Mouse (Mus musculus) embryonic facial prominence, embryonic 14.5 days (tissue): ENCODE results near the gene Dedd. TPM values are rescaled to one million over a fixed set of nuclear protein-coding genes. Genes with fewer than 3 reads are reported as not detected.
"Not testable (repeated sequence)": the region's sequence is repeated elsewhere in the genome, so short reads cannot be mapped to it uniquely, and the experiment has no call there.

Experiments used
- ATAC-seq: fragments of 200-750 bp; cut with Nextera tagmentation; 2 replicates; pipeline ENCODE4 v1.8.0; 2017; ENCODE audit warnings: low read depth, moderate number of reproducible peaks, moderate TSS enrichment
- DNase-seq: peaks from one replicate; pipeline ENCODE4 v3.0.0-alpha.2; 2015; ENCODE audit warnings: low spot score
- H3K27ac ChIP-seq: fragments of 300-500 bp; sonication (generic); replicated peaks from 2 replicates; pipeline ENCODE4 v1.5.1; 2014; ENCODE audit warnings: low read depth, mild to moderate bottlenecking, low read length, moderate library complexity
- H3K27me3 ChIP-seq: fragments of 300-500 bp; sonication (generic); replicated peaks from 2 replicates; pipeline ENCODE4 v1.6.1; 2014; ENCODE audit warnings: low read length; ENCODE audit not compliant: control insufficient read depth, insufficient read depth
- H3K36me3 ChIP-seq: fragments of 300-500 bp; sonication (generic); 2 replicates; pipeline ENCODE4 v1.6.1; 2014; ENCODE audit warnings: low read length, mixed read lengths; ENCODE audit not compliant: control insufficient read depth, insufficient read depth
- H3K4me1 ChIP-seq: fragments of 300-500 bp; sonication (generic); 2 replicates; pipeline ENCODE4 v1.6.1; 2014; ENCODE audit warnings: antibody characterized with exemption, low read length; ENCODE audit not compliant: control insufficient read depth, insufficient read depth
- H3K4me2 ChIP-seq: fragments of 300-500 bp; sonication (generic); 2 replicates; pipeline ENCODE4 v1.6.1; 2014; ENCODE audit warnings: low read depth, mild to moderate bottlenecking, low read length, moderate library complexity, mixed read lengths
- H3K4me3 ChIP-seq: fragments of 300-500 bp; sonication (generic); 2 replicates; pipeline ENCODE4 v1.5.1; 2014; ENCODE audit warnings: low read depth, mild to moderate bottlenecking, low read length
- H3K9ac ChIP-seq: fragments of 300-500 bp; sonication (generic); 2 replicates; pipeline ENCODE4 v1.6.1; 2014; ENCODE audit warnings: low read depth, mild to moderate bottlenecking, low read length, moderate library complexity, mixed read lengths
- H3K9me3 ChIP-seq: fragments of 300-500 bp; sonication (generic); 2 replicates; pipeline ENCODE4 v1.6.1; 2016; ENCODE audit warnings: low read length; ENCODE audit not compliant: control insufficient read depth
- WGBS: fragments of 180-500 bp; shearing (Covaris S2); extraction: QIAGEN DNeasy Blood & Tissue Kit; methylation state at CpG from one replicate; pipeline ENCODE4 v1.1.7; 2014; 5-methylcytosine and 5-hydroxymethylcytosine counted together
- polyA plus RNA-seq: library from polyadenylated mRNA; unstranded; fragments of >200 nt; fragmentation: Nextera tagmentation; extraction: Ambion mirVana; gene quantifications from 2 replicates; pipeline ENCODE4 v1.2.1, GENCODE M21; 2014

The Dedd gene
- polyA plus RNA-seq, 1 experiment from 2014 or later = 52.1 TPM

- H3K4me1 ChIP-seq = peaks cover 8% of the 10 kb centered on the region; the same call in 1 of the 2 replicates
- DNase-seq = peak; percentile 95
- H3K27ac ChIP-seq = peak within 1 kb of the TSS; percentile 95
- ATAC-seq = peak; percentile 83
- WGBS = 0% methylated on average over 42 of the region's 42 CpGs
- H3K4me2 ChIP-seq = peak within 1 kb of the TSS; percentile 73
- H3K4me3 ChIP-seq = peak within 1 kb of the TSS; percentile 72
- peaks cover 16% of the 10 kb centered on the region for H3K27me3 ChIP-seq
- H3K9ac ChIP-seq = peak within 1 kb of the TSS; percentile 85
- no peaks in the 10 kb centered on the region for H3K9me3 ChIP-seq
- peaks cover 7% of the 10 kb centered on the region; the same call in 1 of the 2 replicates for H3K36me3 ChIP-seq
Observed at GRCm38 (mm10) chr1:171294298-171295062, 34.5 kb upstream of the Dedd start, which contains the start of gene Ufc1. Ufc1 (minus strand) TSS chr1:171295024.

DNA sequence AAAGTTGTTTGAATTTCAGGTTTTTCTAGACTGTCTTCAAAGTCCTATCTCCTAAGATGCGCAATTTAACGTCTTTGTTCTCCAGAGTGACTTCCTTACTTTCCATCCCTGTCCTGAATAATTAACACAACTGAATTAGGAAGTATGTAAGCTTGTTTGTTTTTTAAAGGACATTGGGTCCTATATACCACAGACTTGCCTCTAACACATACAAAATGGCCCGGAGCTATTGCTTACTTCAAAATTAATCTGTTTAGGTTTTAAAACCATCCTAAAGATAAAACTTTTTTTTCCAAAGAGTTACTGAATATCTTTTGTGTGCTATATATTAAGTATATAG is 33.9 kb upstream of the Dedd start:
- peaks cover 8% of the 10 kb centered on the region; the same call in 1 of the 2 replicates for H3K4me1 ChIP-seq
- ATAC-seq = no peak
- H3K9ac ChIP-seq = peak overlapping the region; percentile 85
- H3K4me2 ChIP-seq = peak overlapping the region; percentile 53
- DNase-seq = no peak
- 17% methylated on average over 3 of the region's 3 CpGs for WGBS
- peak overlapping the region; percentile 72 for H3K4me3 ChIP-seq
- H3K9me3 ChIP-seq = no peaks in the 10 kb centered on the region
- peak overlapping the region; percentile 95 for H3K27ac ChIP-seq
- H3K27me3 ChIP-seq = peaks cover 16% of the 10 kb centered on the region
- H3K36me3 ChIP-seq = peaks cover under 1% of the 10 kb centered on the region; the same call in 1 of the 2 replicates

DNA sequence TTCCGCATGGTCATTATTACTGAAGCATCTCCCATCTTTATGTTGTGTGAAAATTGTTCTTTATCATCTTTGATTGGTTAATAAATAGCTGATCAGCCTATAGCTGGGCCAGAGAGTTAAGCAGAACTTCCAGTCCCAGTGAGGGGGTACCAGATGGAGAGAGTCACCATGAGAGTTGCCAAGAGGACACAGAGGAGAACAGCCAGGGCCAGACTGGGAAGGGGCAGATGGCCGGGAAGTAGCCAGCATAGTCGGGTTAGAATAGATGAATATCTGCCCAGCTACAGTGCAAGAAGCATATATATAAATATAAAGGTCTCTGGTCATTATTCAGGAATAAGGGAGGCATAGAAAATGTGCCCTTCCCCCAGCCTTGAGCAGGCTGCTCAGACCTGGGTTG is 30.7 kb upstream of the Dedd start:
- no peak overlapping the region for H3K27ac ChIP-seq
- ATAC-seq (no peak), DNase-seq (no peak)
- H3K9ac ChIP-seq = no peak overlapping the region
- H3K9me3 ChIP-seq = no peaks in the 10 kb centered on the region
- WGBS = 64% methylated on average over 3 of the region's 3 CpGs
- peaks cover 16% of the 10 kb centered on the region for H3K27me3 ChIP-seq
- H3K4me2 ChIP-seq = no peak overlapping the region
- peaks cover 6% of the 10 kb centered on the region; the same call in 1 of the 2 replicates for H3K4me1 ChIP-seq
- no peak overlapping the region for H3K4me3 ChIP-seq
- H3K36me3 ChIP-seq = no peaks in the 10 kb centered on the region

- not testable (repeated sequence) for H3K4me2 ChIP-seq, H3K9ac ChIP-seq, H3K4me3 ChIP-seq, H3K27ac ChIP-seq, H3K4me1 ChIP-seq, H3K9me3 ChIP-seq, H3K36me3 ChIP-seq, H3K27me3 ChIP-seq, ATAC-seq, DNase-seq
- WGBS = 72% methylated on average over 5 of the region's 5 CpGs
Observed at GRCm38 (mm10) chr1:171306157-171306556, 22.8 kb upstream of the Dedd start.

DNA sequence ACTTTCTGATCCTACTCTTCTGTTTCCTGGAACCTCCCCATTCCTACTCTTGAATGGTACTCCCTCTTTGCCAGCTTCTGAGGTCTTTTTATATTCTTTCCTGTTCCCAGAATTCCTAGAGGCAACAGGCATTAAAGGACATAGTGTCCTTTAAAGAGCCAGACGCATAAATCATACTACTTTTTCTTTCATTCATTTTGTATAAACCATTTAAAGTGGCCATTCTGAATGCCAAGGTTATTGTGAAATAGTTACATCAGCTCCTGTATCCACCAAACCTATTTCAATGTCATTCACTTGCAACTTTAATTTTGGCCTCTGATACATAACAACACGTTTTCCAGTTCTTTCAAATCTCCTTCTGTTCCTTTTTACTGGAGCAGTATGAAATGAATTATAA is 19.6 kb upstream of the Dedd start:
- Histone ChIP-seq H3K4me1 (no peaks in the 10 kb centered on the region), H3K9me3 (no peaks in the 10 kb centered on the region), H3K4me3 (no peak overlapping the region), H3K9ac (no peak overlapping the region), H3K4me2 (no peak overlapping the region), H3K27ac (no peak overlapping the region), H3K36me3 (no peaks in the 10 kb centered on the region), H3K27me3 (no peaks in the 10 kb centered on the region)
- DNase-seq (no peak), ATAC-seq (no peak)
- WGBS = 69% methylated on average over 2 of the region's 2 CpGs

GRCm38 (mm10) chr1:171319748-171320147 is 9.2 kb upstream of the Dedd start:
- Histone ChIP-seq H3K9me3 (no peaks in the 10 kb centered on the region), H3K9ac (no peak overlapping the region), H3K27ac (no peak overlapping the region), H3K4me2 (no peak overlapping the region), H3K27me3 (no peaks in the 10 kb centered on the region), H3K4me3 (no peak overlapping the region), H3K36me3 (no peaks in the 10 kb centered on the region), H3K4me1 (no peaks in the 10 kb centered on the region)
- 22% methylated on average over 7 of the region's 7 CpGs for WGBS
- ATAC-seq = no peak
- no peak for DNase-seq

- no peaks in the 10 kb centered on the region for H3K9me3 ChIP-seq
- H3K4me2 ChIP-seq = no peak overlapping the region
- H3K4me3 ChIP-seq = no peak overlapping the region
- DNase-seq (no peak), ATAC-seq (no peak)
- H3K4me1 ChIP-seq = no peaks in the 10 kb centered on the region
- no peak overlapping the region for H3K27ac ChIP-seq
- 0 out of 2 replicates have a peak, but pooled peaks cover 3% of the 10 kb centered on the region for H3K36me3 ChIP-seq
- 18% methylated on average over 5 of the region's 5 CpGs for WGBS
- H3K27me3 ChIP-seq = no peaks in the 10 kb centered on the region
- H3K9ac ChIP-seq = no peak overlapping the region
Observed at GRCm38 (mm10) chr1:171320151-171320550, 8.8 kb upstream of the Dedd start.

GRCm38 (mm10) chr1:171321415-171321814 is 7.5 kb upstream of the Dedd start:
- Histone ChIP-seq H3K9me3 (no peaks in the 10 kb centered on the region), H3K36me3 (0 out of 2 replicates have a peak, but pooled peaks cover 3% of the 10 kb centered on the region), H3K4me3 (no peak overlapping the region), H3K4me1 (no peaks in the 10 kb centered on the region), H3K4me2 (no peak overlapping the region), H3K9ac (no peak overlapping the region), H3K27ac (no peak overlapping the region), H3K27me3 (no peaks in the 10 kb centered on the region)
- ATAC-seq (no peak), DNase-seq (peak; percentile 34)

DNA sequence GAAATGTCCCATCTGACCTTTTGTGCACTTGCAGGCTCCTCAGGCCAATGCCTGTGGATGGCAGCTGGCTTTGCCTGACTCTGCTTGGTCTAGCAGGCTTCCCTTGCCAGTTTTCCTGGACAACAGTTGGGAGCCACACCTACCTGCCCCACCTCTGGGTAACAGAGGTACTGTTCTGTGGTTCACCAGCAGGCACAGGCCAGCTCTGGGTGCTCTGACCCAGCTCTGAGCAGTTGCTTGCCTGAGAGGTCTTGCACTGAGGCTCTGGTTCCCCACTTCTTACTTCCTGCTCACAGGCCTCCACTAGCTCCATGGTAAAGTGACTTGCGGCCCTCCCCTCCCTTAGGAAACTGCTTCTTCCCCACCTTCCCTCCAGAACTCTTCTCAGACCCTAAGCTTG is 6.9 kb upstream of the Dedd start:
- Histone ChIP-seq H3K27me3 (no peaks in the 10 kb centered on the region), H3K9me3 (no peaks in the 10 kb centered on the region), H3K4me1 (no peaks in the 10 kb centered on the region), H3K4me2 (no peak overlapping the region), H3K9ac (no peak overlapping the region), H3K36me3 (0 out of 2 replicates have a peak, but pooled peaks cover 3% of the 10 kb centered on the region), H3K27ac (no peak overlapping the region), H3K4me3 (no peak overlapping the region)
- ATAC-seq = no peak
- WGBS = 78% methylated on average over 1 of the region's 1 CpGs
- DNase-seq = no peak
